Comparison of ENCODE assay signal across 9 mouse cellular contexts in genomic region chr5:148293346-148293745, GRCm38 (mm10).
DNase-seq lines count a peak whose midpoint lies in the region; ATAC-seq and TF ChIP-seq lines count a peak whose summit lies in the region.
"Had no signal": no experiment of that assay in that cellular context is flagged by ENCODE, and none has a peak within 500 bp of the region (broad histone marks: within the 10 kb centered on the region; RNA-seq: fewer than 3 reads in every experiment).

No protein-coding gene starts in this region.

- no peaks in the 10 kb centered on the region for H3K27me3 ChIP-seq in ES-Bruce4 (ENCODE audit: control insufficient read depth, insufficient read depth, low read length, poor library complexity, severe bottlenecking)
- no peaks in the 10 kb centered on the region for H3K27me3 ChIP-seq in embryonic facial prominence, embryonic 11.5 days (ENCODE audit: control insufficient read depth, insufficient read depth, low read length)
- H3K27me3 ChIP-seq: liver, embryonic 13.5 days had no signal

- no peaks in the 10 kb centered on the region for H3K4me1 ChIP-seq in ES-Bruce4 (ENCODE audit: control insufficient read depth, insufficient read depth, low read length)
- H3K4me1 ChIP-seq in embryonic facial prominence, embryonic 11.5 days (ENCODE audit: control insufficient read depth, insufficient read depth, low read length) = no peaks in the 10 kb centered on the region
- H3K4me1 ChIP-seq: liver, embryonic 13.5 days had no signal

- H3K9ac ChIP-seq in ES-Bruce4 (ENCODE audit: low read depth, poor library complexity, severe bottlenecking) = no peak overlapping the region
- no peak overlapping the region for H3K9ac ChIP-seq in embryonic facial prominence, embryonic 11.5 days (replicated peaks; ENCODE audit: low read length)
- H3K9ac ChIP-seq: liver, embryonic 13.5 days had no signal

- no peak overlapping the region for H3K4me3 ChIP-seq in ES-Bruce4 (ENCODE audit: low read depth, low read length)
- no peak overlapping the region for H3K4me3 ChIP-seq in embryonic facial prominence, embryonic 11.5 days (ENCODE audit: low read depth, low read length)
- H3K4me3 ChIP-seq: erythroblast, embryonic 14.5 days; liver, embryonic 13.5 days had no signal

- H3K27ac ChIP-seq in ES-Bruce4 (ENCODE audit: insufficient read depth, low read length) = no peak overlapping the region
- H3K27ac ChIP-seq in embryonic facial prominence, embryonic 11.5 days (replicated peaks; ENCODE audit: low read depth, low read length) = no peak overlapping the region
- H3K27ac ChIP-seq: liver, embryonic 13.5 days had no signal

- H3K9me3 ChIP-seq in ES-Bruce4 (replicated peaks; ENCODE audit: control insufficient read depth, insufficient read depth, low read length, poor library complexity, severe bottlenecking) = no peaks in the 10 kb centered on the region
- no peaks in the 10 kb centered on the region for H3K9me3 ChIP-seq in embryonic facial prominence, embryonic 11.5 days (replicated peaks; ENCODE audit: control insufficient read depth, low read length)

- TF ChIP-seq POLR2A in ES-Bruce4 (IDR thresholded peaks at IDR 0.05; ENCODE audit: insufficient read depth, low read length) = no peak

- peak; percentile 3 for DNase-seq in kidney, adult 9 months
- DNase-seq in kidney, adult 8-10 months = no peak
- DNase-seq in A20 (ENCODE audit: low read depth, low spot score) (peak; percentile 60), MN1 (ENCODE audit: low spot score) (no peak)
- DNase-seq in embryonic facial prominence, embryonic 11.5 days (ENCODE audit: low spot score) = peak; percentile 32
- peak; percentile 55 for DNase-seq in thymus, postnatal 14 days
- DNase-seq: liver, embryonic 13.5 days had no signal

- peak; percentile 84 for TF ChIP-seq CTCF in ES-Bruce4 (IDR thresholded peaks at IDR 0.05; ENCODE audit: low read depth, low read length)

- TF ChIP-seq EP300 in ES-Bruce4 (IDR thresholded peaks at IDR 0.05; ENCODE audit: insufficient read depth, low read depth, low read length) = no peak

- ATAC-seq in embryonic facial prominence, embryonic 11.5 days (replicated peaks; ENCODE audit: insufficient number of reproducible peaks, low FRiP score, low TSS enrichment, low read depth) = no peak

- WGBS in embryonic facial prominence, embryonic 11.5 days = 82% methylated on average over 7 of the region's 7 CpGs

- H3K36me3 ChIP-seq in ES-Bruce4 (ENCODE audit: control insufficient read depth, insufficient read depth, low read length, poor library complexity, severe bottlenecking) = no peaks in the 10 kb centered on the region
- no peaks in the 10 kb centered on the region for H3K36me3 ChIP-seq in embryonic facial prominence, embryonic 11.5 days (replicated peaks; ENCODE audit: control insufficient read depth, insufficient read depth, low read depth, low read length)
- H3K36me3 ChIP-seq: liver, embryonic 13.5 days had no signal

- H3K4me2 ChIP-seq in embryonic facial prominence, embryonic 11.5 days (ENCODE audit: low read depth, low read length) = no peak overlapping the region
- H3K4me2 ChIP-seq: liver, embryonic 13.5 days had no signal

Comparison
In these comparisons a context has a peak if more than half of its experiments do, and no peak if none do; other contexts are left out.
1. DNase-seq: peak in kidney, adult 9 months (single experiment), A20 (single experiment), embryonic facial prominence, embryonic 11.5 days (single experiment) and thymus, postnatal 14 days (single experiment); none in kidney, adult 8-10 months (0 of 2) and MN1 (single experiment).